In genomic region chr9:21236991-21237367, GRCm38 (mm10) we compare ENCODE assay signal across 8 mouse cellular contexts. TPM values are rescaled to one million over a fixed set of nuclear protein-coding genes. Genes with fewer than 3 reads are reported as not detected.
A peak's percentile ranks its signal among the peaks of the same experiment; 100 is the strongest.
DNase-seq lines count a peak whose midpoint lies in the region; ATAC-seq lines count a peak whose summit lies in the region.

No protein-coding gene starts in this region.

- H3K4me2 ChIP-seq in forebrain, embryonic 13.5 days: peak overlapping the region; percentile 83
- peak overlapping the region; percentile 79 for H3K4me2 ChIP-seq in liver, embryonic 16.5 days (ENCODE audit: low read depth, low read length)

- H3K36me3 ChIP-seq in heart, embryonic 10.5 days: peaks cover 49% of the 10 kb centered on the region
- H3K36me3 ChIP-seq in forebrain, embryonic 13.5 days (ENCODE audit: poor library complexity, severe bottlenecking): peaks cover 36% of the 10 kb centered on the region
- H3K36me3 ChIP-seq in liver, embryonic 16.5 days (ENCODE audit: control insufficient read depth, insufficient read depth): peaks cover 17% of the 10 kb centered on the region

- ATAC-seq in forebrain, embryonic 13.5 days: no peak
- ATAC-seq in liver, embryonic 16.5 days (ENCODE audit: low read depth): no peak

- peak overlapping the region; percentile 98 for H3K4me3 ChIP-seq in heart, embryonic 10.5 days
- H3K4me3 ChIP-seq in forebrain, embryonic 13.5 days: peak overlapping the region; percentile 93
- peak overlapping the region; percentile 87 for H3K4me3 ChIP-seq in liver, embryonic 16.5 days (ENCODE audit: low read depth, low read length)

- intact Hi-C loops in left cerebral cortex, postnatal 25 days (cut with DNase I): loop anchor here (5.0 kb wide), 1 partner anchor 70 kb away; the partner anchor contains the start of gene Pde4a

- peaks cover 30% of the 10 kb centered on the region for H3K4me1 ChIP-seq in heart, embryonic 10.5 days
- H3K4me1 ChIP-seq in forebrain, embryonic 13.5 days: peaks cover 22% of the 10 kb centered on the region
- H3K4me1 ChIP-seq in liver, embryonic 16.5 days (ENCODE audit: control insufficient read depth, low read depth, low read length): peaks cover 29% of the 10 kb centered on the region

- 81% methylated on average over 25 of the region's 25 CpGs for WGBS in heart, embryonic 10.5 days
- WGBS in forebrain, embryonic 13.5 days: 85% methylated on average over 25 of the region's 25 CpGs
- 73% methylated on average over 25 of the region's 25 CpGs for WGBS in liver, embryonic 16.5 days (ENCODE audit: insufficient replicate concordance)

- H3K9me3 ChIP-seq in heart, embryonic 10.5 days: no peaks in the 10 kb centered on the region
- no peaks in the 10 kb centered on the region for H3K9me3 ChIP-seq in forebrain, embryonic 13.5 days (replicated peaks)
- no peaks in the 10 kb centered on the region for H3K9me3 ChIP-seq in liver, embryonic 16.5 days (replicated peaks; ENCODE audit: control insufficient read depth, low read length)

- peak overlapping the region; percentile 99 for H3K9ac ChIP-seq in forebrain, embryonic 13.5 days
- peak overlapping the region; percentile 97 for H3K9ac ChIP-seq in liver, embryonic 16.5 days (ENCODE audit: low read depth, low read length)

- H3K27me3 ChIP-seq in heart, embryonic 10.5 days (ENCODE audit: insufficient read depth, poor library complexity, severe bottlenecking): peaks cover 7% of the 10 kb centered on the region; the same call in 1 of the 2 replicates
- peaks cover 7% of the 10 kb centered on the region for H3K27me3 ChIP-seq in forebrain, embryonic 13.5 days
- H3K27me3 ChIP-seq in liver, embryonic 16.5 days (ENCODE audit: control insufficient read depth, insufficient read depth, low read depth, low read length): peaks cover 1% of the 10 kb centered on the region

- DNase-seq in heart, embryonic 10.5 days (ENCODE audit: low spot score): no peak
- no peak for DNase-seq in heart, adult 18-20 months
- DNase-seq in CD4-positive helper T cell, adult 2 months (ENCODE audit: low read depth, low spot score): peak; percentile 45
- DNase-seq in ovary, postnatal 36 days (ENCODE audit: low spot score): no peak
- DNase-seq in layer of hippocampus, adult 9-10 months (ENCODE audit: low spot score): no peak
- no peak for DNase-seq in left cerebral cortex, postnatal 25 days (ENCODE audit: low spot score in 2 of 2)

- peak overlapping the region; percentile 100 for H3K27ac ChIP-seq in heart, embryonic 10.5 days
- H3K27ac ChIP-seq in forebrain, embryonic 13.5 days: no peak overlapping the region
- no peak overlapping the region for H3K27ac ChIP-seq in liver, embryonic 16.5 days (ENCODE audit: low read length)

RNA-seq across cellular contexts. Expression of gene Keap1, which starts 2.2 kb away (rescaled TPM):
- 51.4 and 52.4 TPM in 2 replicates for polyA plus RNA-seq in heart, embryonic 10.5 days (2016; fragmentation: Nextera tagmentation; extraction: Ambion mirVana)
- total RNA-seq in heart, adult 18-20 months (2021): 10 to 100 TPM; 43.1 to 44.5 TPM
- 55.7 and 60.0 TPM in 2 replicates for polyA plus RNA-seq in forebrain, embryonic 13.5 days (2015; fragmentation: Nextera tagmentation; extraction: Ambion mirVana)
- 26.2 and 27.7 TPM in 2 replicates for polyA plus RNA-seq in liver, embryonic 16.5 days (2015; fragmentation: Nextera tagmentation; extraction: Ambion mirVana)
- total RNA-seq in left cerebral cortex, postnatal 25 days (2021): 10 to 100 TPM; 49.2 to 51.0 TPM

RNA-seq across cellular contexts. Expression of gene S1pr5, which starts 11.3 kb away (rescaled TPM):
- polyA plus RNA-seq in heart, embryonic 10.5 days (2016; fragmentation: Nextera tagmentation; extraction: Ambion mirVana): 0.46 and 0.47 TPM in 2 replicates
- total RNA-seq in heart, adult 18-20 months (2021): 1 to 10 TPM in 1 of 2 experiments, under 1 TPM in 1; 0.89 to 1.5 TPM
- polyA plus RNA-seq in forebrain, embryonic 13.5 days (2015; fragmentation: Nextera tagmentation; extraction: Ambion mirVana): 0.37 and 0.55 TPM in 2 replicates
- 0.13 and 0.14 TPM in 2 replicates for polyA plus RNA-seq in liver, embryonic 16.5 days (2015; fragmentation: Nextera tagmentation; extraction: Ambion mirVana)
- total RNA-seq in left cerebral cortex, postnatal 25 days (2021): 1 to 10 TPM; 7.8 to 8.3 TPM

RNA-seq across cellular contexts. Expression of gene Atg4d, which starts 28.1 kb away (rescaled TPM):
- polyA plus RNA-seq in heart, embryonic 10.5 days (2016; fragmentation: Nextera tagmentation; extraction: Ambion mirVana): 50.6 and 57.9 TPM in 2 replicates
- 100 to 1,000 TPM in 1 of 2 experiments, 10 to 100 TPM in 1; 82.0 to 101 TPM for total RNA-seq in heart, adult 18-20 months (2021)
- 60.2 and 60.3 TPM in 2 replicates for polyA plus RNA-seq in forebrain, embryonic 13.5 days (2015; fragmentation: Nextera tagmentation; extraction: Ambion mirVana)
- polyA plus RNA-seq in liver, embryonic 16.5 days (2015; fragmentation: Nextera tagmentation; extraction: Ambion mirVana): 90.4 and 95.3 TPM in 2 replicates
- total RNA-seq in left cerebral cortex, postnatal 25 days (2021): 10 to 100 TPM; 40.7 to 49.2 TPM

RNA-seq across cellular contexts. Expression of gene Kri1, which starts 50.8 kb away (rescaled TPM):
- 14.5 and 21.3 TPM in 2 replicates for polyA plus RNA-seq in heart, embryonic 10.5 days (2016; fragmentation: Nextera tagmentation; extraction: Ambion mirVana)
- total RNA-seq in heart, adult 18-20 months (2021): 10 to 100 TPM; 10.6 to 17.2 TPM
- polyA plus RNA-seq in forebrain, embryonic 13.5 days (2015; fragmentation: Nextera tagmentation; extraction: Ambion mirVana): 15.4 and 20.1 TPM in 2 replicates
- polyA plus RNA-seq in liver, embryonic 16.5 days (2015; fragmentation: Nextera tagmentation; extraction: Ambion mirVana): 5.5 and 8.1 TPM in 2 replicates
- 10 to 100 TPM; 34.6 to 35.7 TPM for total RNA-seq in left cerebral cortex, postnatal 25 days (2021)

RNA-seq across cellular contexts. Expression of gene Cdkn2d, which starts 54.2 kb away (rescaled TPM):
- polyA plus RNA-seq in heart, embryonic 10.5 days (2016; fragmentation: Nextera tagmentation; extraction: Ambion mirVana): 69.0 and 93.4 TPM in 2 replicates
- total RNA-seq in heart, adult 18-20 months (2021): 10 to 100 TPM; 14.3 to 15.9 TPM
- polyA plus RNA-seq in forebrain, embryonic 13.5 days (2015; fragmentation: Nextera tagmentation; extraction: Ambion mirVana): 85.4 and 88.3 TPM in 2 replicates
- 120 and 128 TPM in 2 replicates for polyA plus RNA-seq in liver, embryonic 16.5 days (2015; fragmentation: Nextera tagmentation; extraction: Ambion mirVana)
- total RNA-seq in left cerebral cortex, postnatal 25 days (2021): 10 to 100 TPM; 54.4 to 58.4 TPM
